Mouse (Mus musculus) kidney, adult 2 months (tissue): ENCODE results near the gene Tmem231. TPM values are rescaled to one million over a fixed set of nuclear protein-coding genes. Genes with fewer than 3 reads are reported as not detected.
"Not testable (repeated sequence)": the region's sequence is repeated elsewhere in the genome, so short reads cannot be mapped to it uniquely, and the experiment has no call there.

Experiments
- DNase-seq: peaks from one replicate; pipeline ENCODE4 v3.0.0; 2021
- H3K27ac ChIP-seq: fragments of 200-500 bp; 2 replicates; pipeline ENCODE4 v1.5.1; 2012; ENCODE audit warnings: low read depth, low read length, control low read depth, inconsistent platforms; ENCODE audit not compliant: insufficient read depth
- H3K27me3 ChIP-seq: fragments of 200-500 bp; replicated peaks from 2 replicates; pipeline ENCODE4 v1.6.1; 2012; ENCODE audit warnings: mild to moderate bottlenecking, moderate library complexity, low read length, inconsistent platforms; ENCODE audit not compliant: control insufficient read depth, insufficient read depth
- H3K36me3 ChIP-seq: fragments of 200-500 bp; 2 replicates; pipeline ENCODE4 v1.6.1; 2012; ENCODE audit warnings: mild to moderate bottlenecking, moderate library complexity, low read length, inconsistent platforms; ENCODE audit not compliant: control insufficient read depth, insufficient read depth
- H3K4me1 ChIP-seq: fragments of 200-500 bp; 2 replicates; pipeline ENCODE4 v1.6.1; 2011; ENCODE audit warnings: low read length; ENCODE audit not compliant: control insufficient read depth, insufficient read depth
- H3K4me3 ChIP-seq: fragments of 200-500 bp; 2 replicates; pipeline ENCODE4 v1.5.1; 2011; ENCODE audit warnings: mild to moderate bottlenecking, low read depth, low read length, control low read depth; ENCODE audit not compliant: insufficient read depth
- CTCF ChIP-seq: fragments of 200-500 bp; conservative IDR thresholded peaks from 2 replicates; pipeline ENCODE4 v1.5.1; 2011; ENCODE audit warnings: low read depth, mild to moderate bottlenecking, control low read depth, low read length, moderate library complexity, mixed read lengths; ENCODE audit not compliant: insufficient read depth, insufficient read length
- POLR2A ChIP-seq: fragments of 200-500 bp; IDR thresholded peaks from one replicate; pipeline ENCODE4 v1.6.1; 2011; ENCODE audit warnings: low read depth, low read length, control low read depth
- WGBS: fragments of 180-500 bp; shearing (Covaris S2); methylation state at CpG from one replicate; pipeline ENCODE4 v1.1.7; 2018; 5-methylcytosine and 5-hydroxymethylcytosine counted together
- polyA plus RNA-seq: library from polyadenylated mRNA; depleted of rRNA; stranded (reverse); fragments of >200 nt; gene quantifications from 2 replicates; pipeline ENCODE4 v1.2.3, GENCODE M21; 2012

The Tmem231 gene
- polyA plus RNA-seq, 1 experiment = 11.2 TPM

- DNase-seq = no peak
- no peak for TF ChIP-seq CTCF
- no peak for TF ChIP-seq POLR2A
- no peak overlapping the region for H3K4me3 ChIP-seq
- peaks cover 5% of the 10 kb centered on the region; the same call in 1 of the 2 replicates for H3K36me3 ChIP-seq
- no peaks in the 10 kb centered on the region for H3K4me1 ChIP-seq
- H3K27ac ChIP-seq = no peak overlapping the region
- no peaks in the 10 kb centered on the region for H3K27me3 ChIP-seq
- 86% methylated on average over 8 of the region's 8 CpGs for WGBS
These were observed 14.3 kb upstream of the Tmem231 start for GRCm38 (mm10) chr8:111947954-111948353.

GRCm38 (mm10) chr8:111947144-111947543 lies 13.5 kb upstream of the Tmem231 start:
- no peak for TF ChIP-seq POLR2A
- TF ChIP-seq CTCF = no peak

GRCm38 (mm10) chr8:111943544-111943943 lies 9.9 kb upstream of the Tmem231 start:
- Histone ChIP-seq H3K4me3 (no peak overlapping the region), H3K27me3 (no peaks in the 10 kb centered on the region), H3K4me1 (peaks cover 3% of the 10 kb centered on the region; the same call in 1 of the 2 replicates), H3K27ac (no peak overlapping the region), H3K36me3 (peaks cover 5% of the 10 kb centered on the region; the same call in 1 of the 2 replicates)
- no peak for DNase-seq
- TF ChIP-seq CTCF (no peak), POLR2A (no peak)
- 92% methylated on average over 2 of the region's 2 CpGs for WGBS

More at GRCm38 (mm10) chr8:111947144-111947543, 13.5 kb upstream of the Tmem231 start:
- Histone ChIP-seq H3K27ac (no peak overlapping the region), H3K4me3 (no peak overlapping the region), H3K4me1 (no peaks in the 10 kb centered on the region), H3K36me3 (peaks cover 5% of the 10 kb centered on the region; the same call in 1 of the 2 replicates), H3K27me3 (no peaks in the 10 kb centered on the region)
- 83% methylated on average over 2 of the region's 2 CpGs for WGBS
- no peak for DNase-seq

- H3K4me1 ChIP-seq = peaks cover 3% of the 10 kb centered on the region; the same call in 1 of the 2 replicates
- TF ChIP-seq CTCF (no peak), POLR2A (no peak)
- H3K4me3 ChIP-seq = peak overlapping the region; percentile 92
- peak; percentile 40 for DNase-seq
- H3K27me3 ChIP-seq = no peaks in the 10 kb centered on the region
- H3K36me3 ChIP-seq = peaks cover 3% of the 10 kb centered on the region; the same call in 1 of the 2 replicates
- peak overlapping the region; percentile 37; the same call in 1 of the 2 replicates for H3K27ac ChIP-seq
- under 1% methylated on average over 23 of the region's 23 CpGs for WGBS
These were observed 7.4 kb upstream of the Tmem231 start for GRCm38 (mm10) chr8:111941101-111941454.

GRCm38 (mm10) chr8:111940171-111941100 lies 6.8 kb upstream of the Tmem231 start, which contains the start of gene Gabarapl2:
Gene Gabarapl2, plus strand, starts transcription at chr8:111940703.
- no peaks in the 10 kb centered on the region for H3K27me3 ChIP-seq
- peaks cover 3% of the 10 kb centered on the region; the same call in 1 of the 2 replicates for H3K36me3 ChIP-seq
- H3K4me1 ChIP-seq = peaks cover 3% of the 10 kb centered on the region; the same call in 1 of the 2 replicates
- H3K27ac ChIP-seq = peak within 1 kb of the TSS; percentile 93
- no peak for TF ChIP-seq CTCF
- TF ChIP-seq POLR2A = no peak
- peak; percentile 99 for DNase-seq
- H3K4me3 ChIP-seq = peak within 1 kb of the TSS; percentile 92
- under 1% methylated on average over 65 of the region's 65 CpGs for WGBS

GRCm38 (mm10) chr8:111939516-111940142 lies 5.9 kb upstream of the Tmem231 start:
- peak overlapping the region; percentile 93; the same call in 1 of the 2 replicates for H3K27ac ChIP-seq
- peak overlapping the region; percentile 92 for H3K4me3 ChIP-seq
- 3% methylated on average over 10 of the region's 10 CpGs for WGBS
- peaks cover 3% of the 10 kb centered on the region; the same call in 1 of the 2 replicates for H3K4me1 ChIP-seq
- TF ChIP-seq CTCF = no peak
- no peak for TF ChIP-seq POLR2A
- H3K36me3 ChIP-seq = peaks cover 3% of the 10 kb centered on the region; the same call in 1 of the 2 replicates
- no peaks in the 10 kb centered on the region for H3K27me3 ChIP-seq
- DNase-seq = peak; percentile 86

- not testable (repeated sequence) for H3K36me3 ChIP-seq, DNase-seq, H3K4me1 ChIP-seq, H3K27me3 ChIP-seq, H3K4me3 ChIP-seq, H3K27ac ChIP-seq
- 89% methylated on average over 9 of the region's 9 CpGs for WGBS
These were observed 4.7 kb upstream of the Tmem231 start for GRCm38 (mm10) chr8:111938076-111938985.
